Mouse (Mus musculus): Measurements from ENCODE around the gene Psma3. TPM values are rescaled to one million over a fixed set of nuclear protein-coding genes. Genes with fewer than 3 reads are reported as not detected.

Gene Psma3
- polyA plus RNA-seq, 1 experiment: 421 TPM

DNA sequence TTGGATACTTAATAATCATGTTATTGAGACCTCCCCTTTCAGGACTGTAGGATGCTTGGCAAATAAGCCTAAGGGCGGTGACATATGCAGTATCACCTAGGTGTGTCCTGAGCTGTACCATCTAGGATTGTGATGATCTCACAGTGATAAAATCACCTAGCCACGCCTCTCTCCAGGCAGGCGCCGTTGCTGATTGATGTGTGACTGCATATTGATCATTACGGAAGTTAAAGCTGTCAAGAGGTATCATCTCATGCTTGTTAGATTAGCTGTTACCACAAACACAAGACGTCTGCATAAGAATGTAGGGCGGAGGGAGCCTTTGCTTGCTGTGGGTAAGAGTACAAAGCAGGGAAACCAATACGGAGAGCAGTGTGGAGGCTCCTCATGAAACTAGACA lies 55.8 kb downstream of the Psma3 start:
- no peaks in the 10 kb centered on the region for H3K4me1 ChIP-seq (ENCODE audit: control insufficient read depth, insufficient read depth, low read length)
- no peak overlapping the region for H3K9ac ChIP-seq (ENCODE audit: low read depth, poor library complexity, severe bottlenecking)
- no peak overlapping the region for H3K4me3 ChIP-seq (ENCODE audit: low read depth, low read length)
- H3K36me3 ChIP-seq (ENCODE audit: control insufficient read depth, insufficient read depth, low read length, poor library complexity, severe bottlenecking): peaks cover 14% of the 10 kb centered on the region
- H3K27ac ChIP-seq (ENCODE audit: insufficient read depth, low read length): no peak overlapping the region
- H3K9me3 ChIP-seq (replicated peaks; ENCODE audit: control insufficient read depth, insufficient read depth, low read length, poor library complexity, severe bottlenecking): no peaks in the 10 kb centered on the region
- H3K27me3 ChIP-seq (ENCODE audit: control insufficient read depth, insufficient read depth, low read length, poor library complexity, severe bottlenecking): no peaks in the 10 kb centered on the region
- TF ChIP-seq CTCF (IDR thresholded peaks at IDR 0.05; ENCODE audit: low read depth, low read length) (no peak), EP300 (IDR thresholded peaks at IDR 0.05; ENCODE audit: insufficient read depth, low read depth, low read length) (no peak), POLR2A (IDR thresholded peaks at IDR 0.05; ENCODE audit: insufficient read depth, low read length) (no peak)

DNA sequence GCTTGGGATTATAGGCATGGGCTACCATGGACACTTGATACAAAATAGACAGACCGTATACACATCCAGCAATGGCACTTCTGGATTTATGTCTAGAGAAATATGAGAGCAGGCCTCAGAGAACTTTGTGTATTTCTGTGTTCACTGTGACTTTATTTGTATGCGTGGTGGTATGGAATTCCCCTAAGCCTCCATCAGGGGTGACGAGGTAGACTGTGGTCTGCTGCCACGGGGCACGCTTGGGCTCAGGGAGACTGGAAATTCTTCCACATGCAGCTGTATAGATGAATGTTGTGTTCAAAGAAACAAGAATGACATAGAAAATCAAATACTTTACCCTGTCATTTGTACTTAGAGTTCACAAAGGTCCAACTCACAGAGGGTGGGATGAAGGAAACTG lies 56.3 kb downstream of the Psma3 start:
- Histone ChIP-seq H3K27ac (ENCODE audit: insufficient read depth, low read length) (no peak overlapping the region), H3K27me3 (ENCODE audit: control insufficient read depth, insufficient read depth, low read length, poor library complexity, severe bottlenecking) (no peaks in the 10 kb centered on the region), H3K36me3 (ENCODE audit: control insufficient read depth, insufficient read depth, low read length, poor library complexity, severe bottlenecking) (peaks cover 12% of the 10 kb centered on the region), H3K9ac (ENCODE audit: low read depth, poor library complexity, severe bottlenecking) (no peak overlapping the region), H3K4me1 (ENCODE audit: control insufficient read depth, insufficient read depth, low read length) (no peaks in the 10 kb centered on the region), H3K4me3 (ENCODE audit: low read depth, low read length) (no peak overlapping the region), H3K9me3 (replicated peaks; ENCODE audit: control insufficient read depth, insufficient read depth, low read length, poor library complexity, severe bottlenecking) (no peaks in the 10 kb centered on the region)
- no peak for TF ChIP-seq CTCF (IDR thresholded peaks at IDR 0.05; ENCODE audit: low read depth, low read length)

DNA sequence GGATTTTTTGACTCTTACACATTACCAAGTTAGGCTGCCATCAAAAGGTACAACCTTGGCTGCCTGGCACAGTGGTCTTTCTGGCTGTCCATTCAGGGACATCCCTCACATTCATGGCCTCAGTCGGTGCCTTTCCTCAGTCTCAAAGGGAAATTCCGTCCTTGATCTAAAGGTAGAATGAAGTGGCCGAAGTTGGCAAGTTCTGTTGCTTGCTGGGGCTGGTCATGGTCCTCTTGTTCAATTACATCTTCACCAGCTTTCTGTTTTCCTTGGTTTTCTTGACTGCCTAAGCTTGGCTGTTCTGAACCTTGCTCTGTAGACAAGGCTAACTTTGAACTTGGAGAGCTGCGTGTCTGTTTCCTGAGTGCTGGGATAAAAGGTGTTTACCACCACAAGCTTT lies 61.4 kb downstream of the Psma3 start:
- H3K27ac ChIP-seq (ENCODE audit: insufficient read depth, low read length): no peak overlapping the region
- H3K4me3 ChIP-seq (ENCODE audit: low read depth, low read length): no peak overlapping the region
- peaks cover 5% of the 10 kb centered on the region for H3K36me3 ChIP-seq (ENCODE audit: control insufficient read depth, insufficient read depth, low read length, poor library complexity, severe bottlenecking)
- H3K4me1 ChIP-seq (ENCODE audit: control insufficient read depth, insufficient read depth, low read length): peaks cover 2% of the 10 kb centered on the region
- no peak for TF ChIP-seq POLR2A (IDR thresholded peaks at IDR 0.05; ENCODE audit: insufficient read depth, low read length)
- no peaks in the 10 kb centered on the region for H3K9me3 ChIP-seq (replicated peaks; ENCODE audit: control insufficient read depth, insufficient read depth, low read length, poor library complexity, severe bottlenecking)
- H3K27me3 ChIP-seq (ENCODE audit: control insufficient read depth, insufficient read depth, low read length, poor library complexity, severe bottlenecking): no peaks in the 10 kb centered on the region
- no peak overlapping the region for H3K9ac ChIP-seq (ENCODE audit: low read depth, poor library complexity, severe bottlenecking)

DNA sequence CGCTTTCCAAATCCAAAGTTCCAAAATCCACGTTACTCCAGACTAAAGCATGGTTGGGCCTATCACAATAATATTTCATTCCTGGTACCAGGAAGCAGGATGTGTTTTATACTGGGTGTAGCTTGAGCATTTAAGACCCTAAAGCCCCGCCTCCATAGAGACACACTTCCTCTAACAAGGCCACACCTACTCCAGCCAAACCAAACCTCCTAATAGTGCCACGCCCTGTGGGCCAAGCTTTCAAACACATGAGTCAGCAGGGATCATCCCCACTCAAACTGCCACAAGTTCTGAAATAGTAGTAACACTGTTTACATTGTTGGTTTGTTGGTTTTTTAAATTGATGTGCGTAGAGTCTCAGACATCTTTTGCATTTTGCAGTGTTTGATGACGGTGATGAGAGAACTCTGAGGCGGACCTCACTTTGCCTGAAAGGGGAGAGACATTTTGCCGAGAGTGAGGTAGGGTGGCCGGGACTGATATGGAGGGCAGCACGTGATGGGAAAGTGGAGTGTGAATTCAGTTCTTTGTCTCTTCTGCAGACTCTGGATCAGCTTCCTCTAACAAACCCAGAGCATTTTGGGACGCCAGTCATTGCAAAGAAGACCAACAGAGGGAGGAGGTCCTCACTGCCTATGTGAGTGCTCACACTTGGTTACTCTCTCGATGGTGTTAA lies 62.4 kb downstream of the Psma3 start:
- H3K36me3 ChIP-seq (ENCODE audit: control insufficient read depth, insufficient read depth, low read length, poor library complexity, severe bottlenecking): peaks cover 5% of the 10 kb centered on the region

DNA sequence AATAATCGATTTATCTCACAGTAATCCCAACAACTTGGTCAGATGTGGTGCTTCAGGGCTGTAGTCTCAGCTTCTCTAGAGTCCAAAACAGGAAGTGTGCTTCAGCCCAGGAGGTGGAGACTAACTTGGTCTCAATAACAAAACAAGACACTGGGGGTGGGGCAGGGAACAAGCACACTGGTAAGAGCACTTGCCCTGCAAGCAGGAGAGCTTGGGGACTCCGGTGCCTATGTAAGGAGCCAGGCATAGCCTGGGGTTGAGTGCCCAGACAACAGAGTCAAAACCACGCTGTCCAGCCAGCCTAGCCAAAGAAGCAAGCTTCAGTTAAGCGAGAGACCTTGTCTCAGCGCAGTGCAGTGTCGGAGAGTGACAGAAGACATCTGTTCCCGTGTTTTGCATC lies 66.0 kb downstream of the Psma3 start:
- Histone ChIP-seq H3K27ac (ENCODE audit: insufficient read depth, low read length) (no peak overlapping the region), H3K4me1 (ENCODE audit: control insufficient read depth, insufficient read depth, low read length) (peaks cover 2% of the 10 kb centered on the region), H3K4me3 (ENCODE audit: low read depth, low read length) (no peak overlapping the region), H3K9me3 (replicated peaks; ENCODE audit: control insufficient read depth, insufficient read depth, low read length, poor library complexity, severe bottlenecking) (no peaks in the 10 kb centered on the region), H3K27me3 (ENCODE audit: control insufficient read depth, insufficient read depth, low read length, poor library complexity, severe bottlenecking) (no peaks in the 10 kb centered on the region), H3K36me3 (ENCODE audit: control insufficient read depth, insufficient read depth, low read length, poor library complexity, severe bottlenecking) (peaks cover 7% of the 10 kb centered on the region), H3K9ac (ENCODE audit: low read depth, poor library complexity, severe bottlenecking) (no peak overlapping the region)
- no peak for TF ChIP-seq EP300 (IDR thresholded peaks at IDR 0.05; ENCODE audit: insufficient read depth, low read depth, low read length)
- no peak for TF ChIP-seq CTCF (IDR thresholded peaks at IDR 0.05; ENCODE audit: low read depth, low read length)
- TF ChIP-seq POLR2A (IDR thresholded peaks at IDR 0.05; ENCODE audit: insufficient read depth, low read length): no peak

More for the DNA sequence above, 62.4 kb downstream of the Psma3 start:
- Histone ChIP-seq H3K27ac (ENCODE audit: insufficient read depth, low read length) (peak overlapping the region; percentile 80), H3K4me1 (ENCODE audit: control insufficient read depth, insufficient read depth, low read length) (peaks cover 2% of the 10 kb centered on the region), H3K9me3 (replicated peaks; ENCODE audit: control insufficient read depth, insufficient read depth, low read length, poor library complexity, severe bottlenecking) (no peaks in the 10 kb centered on the region), H3K27me3 (ENCODE audit: control insufficient read depth, insufficient read depth, low read length, poor library complexity, severe bottlenecking) (no peaks in the 10 kb centered on the region), H3K4me3 (ENCODE audit: low read depth, low read length) (peak overlapping the region; percentile 31), H3K9ac (ENCODE audit: low read depth, poor library complexity, severe bottlenecking) (no peak overlapping the region)
- TF ChIP-seq EP300 (IDR thresholded peaks at IDR 0.05; ENCODE audit: insufficient read depth, low read depth, low read length): no peak
- no peak for TF ChIP-seq CTCF (IDR thresholded peaks at IDR 0.05; ENCODE audit: low read depth, low read length)

DNA sequence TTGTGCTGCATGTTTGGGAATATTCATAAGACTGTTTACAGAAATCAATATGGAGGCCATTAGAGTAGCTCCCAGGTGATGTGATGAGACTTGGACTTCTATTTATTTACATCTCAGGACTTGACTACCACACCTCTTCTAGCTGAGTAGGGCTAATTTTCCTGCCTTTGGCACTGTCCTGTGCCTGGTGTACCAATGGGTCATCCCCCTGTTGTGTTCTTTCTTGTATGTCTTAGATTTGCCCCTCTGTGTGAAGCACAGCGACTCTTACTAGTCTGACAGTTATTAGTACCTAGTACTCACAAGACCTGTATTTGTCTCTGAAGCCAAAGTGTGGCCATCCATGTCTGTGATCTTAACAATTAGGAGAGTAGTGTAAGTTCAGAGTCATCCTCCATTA lies 68.0 kb downstream of the Psma3 start:
- no peaks in the 10 kb centered on the region for H3K27me3 ChIP-seq (ENCODE audit: control insufficient read depth, insufficient read depth, low read length, poor library complexity, severe bottlenecking)
- no peak overlapping the region for H3K27ac ChIP-seq (ENCODE audit: insufficient read depth, low read length)
- TF ChIP-seq EP300 (IDR thresholded peaks at IDR 0.05; ENCODE audit: insufficient read depth, low read depth, low read length) (no peak), POLR2A (IDR thresholded peaks at IDR 0.05; ENCODE audit: insufficient read depth, low read length) (no peak), CTCF (IDR thresholded peaks at IDR 0.05; ENCODE audit: low read depth, low read length) (no peak)
- no peak overlapping the region for H3K9ac ChIP-seq (ENCODE audit: low read depth, poor library complexity, severe bottlenecking)
- H3K36me3 ChIP-seq (ENCODE audit: control insufficient read depth, insufficient read depth, low read length, poor library complexity, severe bottlenecking): peaks cover 20% of the 10 kb centered on the region
- H3K4me1 ChIP-seq (ENCODE audit: control insufficient read depth, insufficient read depth, low read length): no peaks in the 10 kb centered on the region
- H3K4me3 ChIP-seq (ENCODE audit: low read depth, low read length): no peak overlapping the region
- no peaks in the 10 kb centered on the region for H3K9me3 ChIP-seq (replicated peaks; ENCODE audit: control insufficient read depth, insufficient read depth, low read length, poor library complexity, severe bottlenecking)

Data from ES-Bruce4 (cell line).